Mouse (Mus musculus): Measurements from ENCODE around the gene Mcoln1. TPM values are rescaled to one million over a fixed set of nuclear protein-coding genes. Genes with fewer than 3 reads are reported as not detected.

Mcoln1 gene
- polyA plus RNA-seq, 1 experiment: 295 TPM

DNA sequence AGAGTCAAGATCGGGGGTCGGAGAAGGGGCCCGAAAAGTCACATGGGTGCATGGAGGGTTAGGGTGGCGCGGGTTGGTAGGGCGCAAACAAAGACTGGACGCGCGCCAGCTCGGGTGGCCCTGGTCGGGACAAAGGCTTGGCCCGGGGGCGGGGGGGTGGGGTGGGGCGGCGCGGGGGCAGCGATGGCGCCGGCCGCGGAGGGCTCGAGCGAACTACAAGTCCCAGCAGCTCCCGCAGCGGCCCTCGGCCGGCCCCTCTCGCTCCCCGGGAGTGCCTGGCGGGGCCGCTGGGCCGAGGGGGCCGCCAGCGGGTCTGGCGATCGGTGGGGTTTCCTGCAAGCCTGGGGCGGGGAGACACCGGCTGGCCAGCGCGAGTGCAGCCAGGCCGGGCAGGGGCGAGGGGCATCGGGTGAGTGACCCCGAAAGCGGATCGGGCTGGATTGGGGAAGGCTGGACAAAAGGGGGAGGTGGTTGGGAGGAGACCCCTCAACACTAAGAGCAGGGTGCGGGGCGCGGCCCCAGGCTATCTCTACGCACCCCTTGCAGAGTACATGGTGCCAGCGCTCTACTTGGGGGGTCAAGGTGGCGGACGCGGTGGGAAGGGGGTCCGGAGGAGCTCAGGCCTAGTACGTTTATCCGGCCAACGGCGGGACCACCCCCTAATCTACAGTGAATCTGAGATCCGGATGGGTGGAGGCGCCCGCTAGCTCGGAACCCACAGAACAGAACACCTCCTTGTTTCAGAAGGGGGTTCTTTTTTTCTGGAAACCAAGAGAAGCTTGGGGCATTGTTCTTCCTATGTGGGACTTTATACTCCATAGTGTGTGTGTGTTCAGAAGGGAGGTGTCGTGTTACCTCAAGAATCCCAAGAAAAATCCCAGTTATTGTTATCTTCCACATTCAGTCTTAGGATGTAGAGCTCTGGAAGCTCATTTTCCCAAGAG is 7.1 kb upstream of the Mcoln1 start, which contains the start of gene Zfp358:
Gene Zfp358, plus strand, starts transcription at position 238 of the 944 bp plus-strand sequence.
- peak within 1 kb of the TSS; percentile 84 for H3K27ac ChIP-seq (ENCODE audit: insufficient read depth, low read length)
- peak; percentile 80 to 81 for DNase-seq
- H3K27me3 ChIP-seq (ENCODE audit: control insufficient read depth, insufficient read depth, low read length): no peaks in the 10 kb centered on the region
- TF ChIP-seq POLR2A (IDR thresholded peaks at IDR 0.05; ENCODE audit: borderline replicate concordance, insufficient read depth, low read length) (peak; percentile 55; the same call in 1 of the 2 replicates), CTCF (IDR thresholded peaks at IDR 0.05; ENCODE audit: borderline replicate concordance, insufficient read depth, low read depth, low read length) (no peak)
- H3K4me3 ChIP-seq (replicated peaks; ENCODE audit: insufficient read depth, low read depth, low read length): peak within 1 kb of the TSS; percentile 97
- WGBS: 1% methylated on average over 50 of the region's 64 CpGs
- peaks cover 4% of the 10 kb centered on the region for H3K4me1 ChIP-seq (ENCODE audit: control insufficient read depth, insufficient read depth, low read length)

DNA sequence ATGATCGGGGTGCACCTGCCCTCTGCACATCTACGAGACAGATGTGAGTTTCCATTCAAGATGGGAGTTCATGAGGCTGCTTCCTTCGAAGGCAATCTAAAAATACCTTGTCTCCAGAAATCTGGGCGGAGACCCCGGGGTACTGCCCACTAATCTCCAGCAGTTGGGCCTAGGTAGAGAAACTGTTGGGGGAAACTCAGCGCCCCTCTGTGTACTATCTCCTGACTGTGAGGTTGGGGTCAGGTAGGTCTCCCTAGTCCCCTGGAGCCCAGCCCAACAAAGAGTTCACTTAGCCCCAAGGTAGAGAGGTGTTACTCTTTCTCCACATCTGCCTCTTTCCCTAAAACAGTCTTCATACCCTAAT is 6.4 kb upstream of the Mcoln1 start:
- Histone ChIP-seq H3K27ac (ENCODE audit: insufficient read depth, low read length) (peak overlapping the region; percentile 84), H3K4me1 (ENCODE audit: control insufficient read depth, insufficient read depth, low read length) (peaks cover 4% of the 10 kb centered on the region), H3K4me3 (replicated peaks; ENCODE audit: insufficient read depth, low read depth, low read length) (peak overlapping the region; percentile 97), H3K27me3 (ENCODE audit: control insufficient read depth, insufficient read depth, low read length) (no peaks in the 10 kb centered on the region)
- TF ChIP-seq POLR2A (IDR thresholded peaks at IDR 0.05; ENCODE audit: borderline replicate concordance, insufficient read depth, low read length): no peak
- TF ChIP-seq CTCF (IDR thresholded peaks at IDR 0.05; ENCODE audit: borderline replicate concordance, insufficient read depth, low read depth, low read length): no peak
- no peak for DNase-seq
- 30% methylated on average over 6 of the region's 6 CpGs for WGBS

DNA sequence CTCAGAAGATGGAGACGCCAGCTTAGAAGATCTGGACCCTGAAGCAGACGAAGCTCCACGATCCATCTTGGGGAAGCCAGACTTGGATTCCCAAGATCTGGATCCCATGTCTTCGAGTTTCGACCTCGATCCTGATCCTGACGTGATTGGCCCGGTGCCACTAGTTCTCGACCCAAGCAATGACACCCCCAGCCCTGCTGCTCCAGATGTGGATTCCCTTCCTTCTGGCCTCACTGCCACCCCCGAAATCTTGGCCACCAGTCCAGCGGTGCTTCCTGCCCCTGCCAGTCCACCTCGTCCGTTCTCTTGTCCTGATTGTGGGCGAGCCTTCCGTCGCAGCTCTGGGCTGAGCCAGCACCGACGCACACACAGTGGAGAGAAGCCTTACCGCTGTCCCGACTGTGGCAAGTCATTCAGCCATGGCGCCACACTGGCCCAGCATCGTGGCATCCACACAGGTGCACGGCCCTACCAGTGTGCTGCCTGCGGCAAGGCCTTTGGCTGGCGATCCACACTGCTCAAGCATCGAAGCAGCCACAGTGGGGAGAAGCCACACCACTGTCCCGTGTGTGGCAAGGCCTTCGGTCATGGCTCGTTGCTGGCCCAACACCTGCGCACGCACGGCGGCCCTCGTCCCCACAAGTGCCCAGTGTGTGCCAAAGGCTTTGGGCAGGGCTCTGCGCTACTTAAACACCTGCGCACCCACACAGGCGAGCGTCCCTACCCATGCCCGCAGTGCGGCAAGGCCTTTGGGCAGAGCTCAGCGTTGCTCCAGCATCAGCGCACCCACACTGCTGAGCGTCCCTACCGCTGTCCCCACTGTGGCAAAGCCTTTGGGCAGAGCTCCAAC is 4.5 kb upstream of the Mcoln1 start:
- TF ChIP-seq POLR2A (IDR thresholded peaks at IDR 0.05; ENCODE audit: borderline replicate concordance, insufficient read depth, low read length): no peak
- whole genome bisulfite sequencing: 94% methylated on average over 44 of the region's 44 CpGs
- Histone ChIP-seq H3K4me1 (ENCODE audit: control insufficient read depth, insufficient read depth, low read length) (peaks cover 4% of the 10 kb centered on the region), H3K4me3 (replicated peaks; ENCODE audit: insufficient read depth, low read depth, low read length) (no peak overlapping the region), H3K27ac (ENCODE audit: insufficient read depth, low read length) (no peak overlapping the region), H3K27me3 (ENCODE audit: control insufficient read depth, insufficient read depth, low read length) (no peaks in the 10 kb centered on the region)
- DNase-seq: no peak

GRCm38 (mm10) chr8:3496428-3496748 is 3.9 kb upstream of the Mcoln1 start:
- Histone ChIP-seq H3K4me1 (ENCODE audit: control insufficient read depth, insufficient read depth, low read length) (peaks cover 4% of the 10 kb centered on the region), H3K27me3 (ENCODE audit: control insufficient read depth, insufficient read depth, low read length) (no peaks in the 10 kb centered on the region), H3K27ac (ENCODE audit: insufficient read depth, low read length) (no peak overlapping the region), H3K4me3 (replicated peaks; ENCODE audit: insufficient read depth, low read depth, low read length) (no peak overlapping the region)
- WGBS: 76% methylated on average over 15 of the region's 15 CpGs
- no peak for DNase-seq
- no peak for TF ChIP-seq POLR2A (IDR thresholded peaks at IDR 0.05; ENCODE audit: borderline replicate concordance, insufficient read depth, low read length)

GRCm38 (mm10) chr8:3498583-3498982 is 1.7 kb upstream of the Mcoln1 start:
- no peak for DNase-seq
- Histone ChIP-seq H3K4me3 (replicated peaks; ENCODE audit: insufficient read depth, low read depth, low read length) (no peak overlapping the region), H3K4me1 (ENCODE audit: control insufficient read depth, insufficient read depth, low read length) (peaks cover 4% of the 10 kb centered on the region), H3K27ac (ENCODE audit: insufficient read depth, low read length) (no peak overlapping the region), H3K27me3 (ENCODE audit: control insufficient read depth, insufficient read depth, low read length) (no peaks in the 10 kb centered on the region)
- 86% methylated on average over 3 of the region's 3 CpGs for WGBS
- TF ChIP-seq CTCF (IDR thresholded peaks at IDR 0.05; ENCODE audit: borderline replicate concordance, insufficient read depth, low read depth, low read length) (no peak), POLR2A (IDR thresholded peaks at IDR 0.05; ENCODE audit: borderline replicate concordance, insufficient read depth, low read length) (no peak)

DNA sequence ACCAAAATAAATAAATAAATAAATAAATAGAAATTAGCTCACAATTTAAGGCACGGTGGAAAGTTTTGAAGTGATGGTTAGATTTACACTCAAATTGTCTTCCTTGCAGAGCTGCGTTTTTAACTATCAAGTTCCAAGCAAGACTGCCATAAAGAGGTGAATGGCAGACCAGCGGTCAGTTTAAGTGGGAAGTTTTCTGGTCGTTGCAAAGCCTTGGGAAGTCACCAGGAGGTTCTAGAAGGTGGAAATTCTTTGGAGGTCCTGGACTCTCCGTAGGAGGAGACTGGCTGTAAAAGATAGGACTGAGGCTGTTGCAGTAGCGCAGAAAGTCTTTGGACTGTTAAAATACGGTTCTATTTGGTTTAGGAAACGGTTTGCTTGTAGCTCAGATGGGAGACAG is 506 bp upstream of the Mcoln1 start:
- Histone ChIP-seq H3K27ac (ENCODE audit: insufficient read depth, low read length) (peak overlapping the region; percentile 60), H3K27me3 (ENCODE audit: control insufficient read depth, insufficient read depth, low read length) (no peaks in the 10 kb centered on the region), H3K4me1 (ENCODE audit: control insufficient read depth, insufficient read depth, low read length) (no peaks in the 10 kb centered on the region; the same call in 1 of the 2 replicates), H3K4me3 (replicated peaks; ENCODE audit: insufficient read depth, low read depth, low read length) (peak overlapping the region; percentile 86)
- WGBS: 5% methylated on average over 8 of the region's 8 CpGs
- no peak for DNase-seq
- TF ChIP-seq CTCF (IDR thresholded peaks at IDR 0.05; ENCODE audit: borderline replicate concordance, insufficient read depth, low read depth, low read length) (no peak), POLR2A (IDR thresholded peaks at IDR 0.05; ENCODE audit: borderline replicate concordance, insufficient read depth, low read length) (no peak)

- H3K4me3 ChIP-seq (replicated peaks; ENCODE audit: insufficient read depth, low read depth, low read length): no peak overlapping the region
- no peak for DNase-seq
- no peaks in the 10 kb centered on the region for H3K4me1 ChIP-seq (ENCODE audit: control insufficient read depth, insufficient read depth, low read length)
- no peaks in the 10 kb centered on the region for H3K27me3 ChIP-seq (ENCODE audit: control insufficient read depth, insufficient read depth, low read length)
- no peak overlapping the region for H3K27ac ChIP-seq (ENCODE audit: insufficient read depth, low read length)
- no peak for TF ChIP-seq POLR2A (IDR thresholded peaks at IDR 0.05; ENCODE audit: borderline replicate concordance, insufficient read depth, low read length)
- TF ChIP-seq CTCF (IDR thresholded peaks at IDR 0.05; ENCODE audit: borderline replicate concordance, insufficient read depth, low read depth, low read length): no peak
- 56% methylated on average over 4 of the region's 4 CpGs for WGBS
Observed at GRCm38 (mm10) chr8:3502217-3502616, 2.0 kb downstream of the Mcoln1 start.
